Mouse (Mus musculus): ENCODE data around the gene Gm6763. TPM values are rescaled to one million over a fixed set of nuclear protein-coding genes. Genes with fewer than 3 reads are reported as not detected.

Gm6763 gene
- polyA plus RNA-seq, 1 experiment from 2014 or later = not detected

Other genes with a start within 250 kb of the Gm6763 start
- gene Gm21293, start 8.5 kb upstream of the Gm6763 start, polyA plus RNA-seq (2014; fragmentation: Nextera tagmentation; extraction: Ambion mirVana) = not detected in 2 replicates
- not detected in 2 replicates for gene Gm8764, start 8.5 kb downstream of the Gm6763 start, polyA plus RNA-seq (2014; fragmentation: Nextera tagmentation; extraction: Ambion mirVana)
- gene Gm21304, start 17.0 kb downstream of the Gm6763 start, polyA plus RNA-seq (2014; fragmentation: Nextera tagmentation; extraction: Ambion mirVana) = not detected in 2 replicates
- not detected in 2 replicates for gene Gm21312, start 25.5 kb downstream of the Gm6763 start, polyA plus RNA-seq (2014; fragmentation: Nextera tagmentation; extraction: Ambion mirVana)
- not detected in 2 replicates for gene Gm20765, start 34.0 kb downstream of the Gm6763 start, polyA plus RNA-seq (2014; fragmentation: Nextera tagmentation; extraction: Ambion mirVana)
- gene Gm4340, start 42.5 kb downstream of the Gm6763 start, polyA plus RNA-seq (2014; fragmentation: Nextera tagmentation; extraction: Ambion mirVana) = not detected in 2 replicates